Mouse (Mus musculus): ENCODE data around the gene Elfn1. TPM values are rescaled to one million over a fixed set of nuclear protein-coding genes. Genes with fewer than 3 reads are reported as not detected.

Gene Elfn1
- total and polyA plus RNA-seq, 2 experiments from 2014 or later = 3.4 to 28.9 TPM

DNA sequence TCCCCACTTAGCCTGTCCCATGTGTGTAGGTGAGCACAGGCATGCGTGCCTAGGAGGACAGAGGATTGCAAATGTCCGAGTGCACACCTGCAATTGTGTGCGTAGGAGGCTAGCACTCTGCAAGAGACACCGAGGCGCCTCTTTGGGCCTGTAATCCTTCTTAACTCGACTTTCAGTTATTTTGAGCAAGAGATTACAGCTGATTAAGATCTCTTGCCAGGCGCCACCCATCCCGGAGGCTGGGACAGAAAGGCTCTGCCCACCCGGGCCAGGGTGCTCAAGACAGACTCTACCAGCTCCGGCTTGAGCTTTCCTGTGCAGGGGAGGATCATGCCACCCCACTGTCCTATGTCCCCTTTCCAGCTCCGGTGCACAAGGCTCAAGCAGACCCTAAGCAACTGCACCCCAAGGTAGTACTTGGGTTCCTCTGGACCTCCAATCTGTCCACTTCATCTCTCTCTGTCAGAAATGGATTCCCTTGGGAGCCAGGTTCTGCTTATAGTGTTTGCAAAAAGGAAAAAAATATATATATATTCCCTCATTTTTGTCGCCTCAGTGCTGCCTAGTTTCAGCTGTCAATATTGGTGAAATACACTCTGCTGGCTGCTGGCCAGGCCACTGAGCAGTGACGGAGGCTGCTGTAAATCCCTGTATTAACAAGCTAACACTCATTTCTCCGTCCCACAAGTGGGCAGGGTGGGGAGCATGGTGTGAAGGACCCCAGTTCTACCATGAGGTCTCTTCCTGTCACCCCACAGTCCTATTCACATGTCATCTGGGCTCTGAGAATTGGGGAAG is 61.6 kb downstream of the Elfn1 start:
- H3K4me1 ChIP-seq (ENCODE audit: insufficient read depth) = no peaks in the 10 kb centered on the region
- DNase-seq (no peak), ATAC-seq (no peak)
- no peak for TF ChIP-seq CTCF (IDR thresholded peaks at IDR 0.05; ENCODE audit: low read depth)
- H3K27ac ChIP-seq (ENCODE audit: low read depth, low read length) = no peak overlapping the region
- H3K4me3 ChIP-seq (ENCODE audit: low read depth, low read length) = no peak overlapping the region
- no peak overlapping the region for H3K9ac ChIP-seq
- no peaks in the 10 kb centered on the region for H3K9me3 ChIP-seq (ENCODE audit: low read length)
- 77% methylated on average over 14 of the region's 14 CpGs for WGBS
- no peak overlapping the region for H3K4me2 ChIP-seq (ENCODE audit: low read depth)
- no peaks in the 10 kb centered on the region for H3K36me3 ChIP-seq (ENCODE audit: insufficient read depth)
- no peaks in the 10 kb centered on the region for H3K27me3 ChIP-seq (ENCODE audit: insufficient read depth, low read length)

DNA sequence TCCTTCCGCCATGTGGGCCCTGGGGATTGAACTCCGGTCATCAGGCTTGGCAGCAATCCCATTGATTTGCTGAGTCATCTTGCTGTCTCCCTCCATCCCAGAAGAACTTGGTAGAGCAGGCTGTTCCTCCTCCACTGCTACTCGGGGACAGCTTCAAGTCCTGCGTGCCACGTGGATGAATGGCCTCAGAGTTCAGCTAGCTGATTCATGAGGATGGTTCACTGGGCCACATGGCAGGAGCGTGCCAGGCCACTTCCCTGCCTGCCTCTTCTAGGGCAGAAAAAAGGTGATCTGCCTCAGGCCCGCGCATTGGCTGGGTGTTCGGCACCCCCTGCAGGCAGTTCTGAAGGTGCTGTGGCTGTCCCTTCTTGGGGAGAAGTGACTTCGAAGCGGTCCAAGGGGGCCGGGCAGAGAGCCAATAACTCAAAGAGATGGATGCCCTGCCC is 62.5 kb downstream of the Elfn1 start:
- Histone ChIP-seq H3K27ac (ENCODE audit: low read depth, low read length) (no peak overlapping the region), H3K4me1 (ENCODE audit: insufficient read depth) (no peaks in the 10 kb centered on the region), H3K36me3 (ENCODE audit: insufficient read depth) (no peaks in the 10 kb centered on the region), H3K4me2 (ENCODE audit: low read depth) (no peak overlapping the region), H3K27me3 (ENCODE audit: insufficient read depth, low read length) (no peaks in the 10 kb centered on the region), H3K4me3 (ENCODE audit: low read depth, low read length) (no peak overlapping the region), H3K9me3 (ENCODE audit: low read length) (no peaks in the 10 kb centered on the region), H3K9ac (no peak overlapping the region)
- 50% methylated on average over 12 of the region's 12 CpGs for WGBS
- DNase-seq (no peak), ATAC-seq (no peak)
- TF ChIP-seq CTCF (IDR thresholded peaks at IDR 0.05; ENCODE audit: low read depth) = peak; percentile 43; the same call in 1 of the 2 replicates

DNA sequence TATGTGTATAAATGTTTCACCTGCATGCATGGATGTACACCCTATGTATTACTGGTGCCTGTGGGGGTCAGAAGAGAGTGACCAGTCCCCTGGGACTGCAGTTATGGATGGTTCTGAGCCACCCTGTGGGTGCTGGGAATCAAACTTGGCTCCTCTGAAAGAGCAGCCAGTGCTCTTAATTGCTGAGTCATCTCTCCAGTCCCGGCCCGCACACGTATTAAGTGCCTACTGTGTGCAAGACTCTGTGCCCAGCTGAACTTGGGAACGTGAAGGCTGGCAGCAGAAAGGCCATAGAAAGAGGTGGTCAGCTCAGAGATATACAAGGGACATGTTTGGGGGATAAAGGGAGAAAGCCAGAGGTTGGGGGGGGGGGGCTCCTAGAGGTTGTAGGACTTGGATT is 68.8 kb downstream of the Elfn1 start:
- no peak for DNase-seq
- no peak for TF ChIP-seq CTCF (IDR thresholded peaks at IDR 0.05; ENCODE audit: low read depth)
- WGBS = 84% methylated on average over 4 of the region's 4 CpGs
- Histone ChIP-seq H3K27me3 (ENCODE audit: insufficient read depth, low read length) (no peaks in the 10 kb centered on the region), H3K9me3 (ENCODE audit: low read length) (no peaks in the 10 kb centered on the region), H3K36me3 (ENCODE audit: insufficient read depth) (no peaks in the 10 kb centered on the region), H3K27ac (ENCODE audit: low read depth, low read length) (no peak overlapping the region), H3K4me1 (ENCODE audit: insufficient read depth) (peaks cover 10% of the 10 kb centered on the region; the same call in 1 of the 2 replicates), H3K4me3 (ENCODE audit: low read depth, low read length) (no peak overlapping the region), H3K4me2 (ENCODE audit: low read depth) (no peak overlapping the region), H3K9ac (no peak overlapping the region)
- ATAC-seq = no peak

DNA sequence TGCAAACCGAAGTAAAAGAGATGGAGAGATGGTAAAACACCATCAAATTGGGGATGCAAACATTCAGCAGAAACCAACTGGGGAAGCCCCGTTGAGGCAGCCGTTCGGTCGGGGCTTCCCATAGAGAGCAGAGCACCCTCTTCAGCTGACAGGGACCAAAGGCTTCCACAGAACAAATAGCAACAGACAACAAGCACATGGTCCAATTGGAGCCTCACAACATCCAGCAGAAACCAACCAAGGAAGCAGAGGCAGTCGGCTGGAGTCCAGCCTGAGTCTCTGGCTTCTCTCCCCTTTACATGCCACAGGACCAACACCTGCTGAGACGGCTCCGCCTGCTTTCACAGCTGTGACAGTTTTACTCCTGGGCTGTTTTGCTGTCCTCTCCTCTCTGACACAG is 69.7 kb downstream of the Elfn1 start:
- Histone ChIP-seq H3K36me3 (ENCODE audit: insufficient read depth) (no peaks in the 10 kb centered on the region), H3K4me1 (ENCODE audit: insufficient read depth) (peaks cover 10% of the 10 kb centered on the region; the same call in 1 of the 2 replicates), H3K4me3 (ENCODE audit: low read depth, low read length) (no peak overlapping the region), H3K27ac (ENCODE audit: low read depth, low read length) (no peak overlapping the region), H3K4me2 (ENCODE audit: low read depth) (no peak overlapping the region), H3K9ac (no peak overlapping the region), H3K27me3 (ENCODE audit: insufficient read depth, low read length) (no peaks in the 10 kb centered on the region), H3K9me3 (ENCODE audit: low read length) (no peaks in the 10 kb centered on the region)
- WGBS = 55% methylated on average over 8 of the region's 8 CpGs
- TF ChIP-seq CTCF (IDR thresholded peaks at IDR 0.05; ENCODE audit: low read depth) = no peak
- DNase-seq (no peak), ATAC-seq (no peak)

DNA sequence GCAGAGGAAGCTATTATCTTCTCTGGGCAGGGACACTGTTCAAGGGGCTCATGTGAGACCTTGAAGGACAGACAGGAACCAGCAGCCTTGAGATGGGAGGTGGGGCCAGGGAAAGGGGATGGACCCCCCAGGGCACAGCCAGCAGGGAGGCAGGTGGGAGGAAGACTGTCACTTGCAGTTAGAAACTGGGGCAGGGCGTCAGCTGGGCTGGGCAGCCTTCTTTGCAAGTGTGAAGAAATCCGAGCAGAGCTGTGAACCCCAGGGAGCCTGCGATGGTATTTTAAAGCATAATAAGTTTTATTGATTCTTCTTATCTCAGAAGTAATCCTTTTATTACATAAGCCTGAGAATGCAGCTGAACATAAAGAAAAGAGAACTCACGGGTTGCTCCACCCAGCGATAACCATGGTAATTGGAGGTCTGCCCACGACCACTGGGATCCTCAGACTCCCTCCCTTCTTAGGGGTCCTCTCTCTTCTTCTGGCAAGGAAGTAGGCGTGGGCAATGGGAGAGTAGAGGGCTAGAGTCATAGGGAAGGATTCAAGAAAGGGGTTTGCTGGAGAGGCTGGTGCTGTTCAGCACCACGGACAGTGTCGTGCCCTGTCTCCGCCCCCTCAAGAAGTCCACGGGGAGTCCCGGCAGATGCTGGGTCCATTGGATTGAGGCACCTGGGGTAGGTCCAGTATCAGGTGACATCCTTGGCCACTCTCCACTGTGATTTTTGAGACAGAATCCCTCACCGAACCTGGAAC is 71.0 kb downstream of the Elfn1 start:
- Histone ChIP-seq H3K27me3 (ENCODE audit: insufficient read depth, low read length) (no peaks in the 10 kb centered on the region), H3K4me1 (ENCODE audit: insufficient read depth) (peaks cover 10% of the 10 kb centered on the region; the same call in 1 of the 2 replicates), H3K36me3 (ENCODE audit: insufficient read depth) (no peaks in the 10 kb centered on the region), H3K9ac (no peak overlapping the region), H3K27ac (ENCODE audit: low read depth, low read length) (no peak overlapping the region), H3K4me2 (ENCODE audit: low read depth) (no peak overlapping the region), H3K9me3 (ENCODE audit: low read length) (no peaks in the 10 kb centered on the region), H3K4me3 (ENCODE audit: low read depth, low read length) (no peak overlapping the region)
- TF ChIP-seq CTCF (IDR thresholded peaks at IDR 0.05; ENCODE audit: low read depth) = no peak
- ATAC-seq (no peak; the same call in 1 of the 2 replicates), DNase-seq (no peak)
- 8% methylated on average over 13 of the region's 13 CpGs for WGBS

DNA sequence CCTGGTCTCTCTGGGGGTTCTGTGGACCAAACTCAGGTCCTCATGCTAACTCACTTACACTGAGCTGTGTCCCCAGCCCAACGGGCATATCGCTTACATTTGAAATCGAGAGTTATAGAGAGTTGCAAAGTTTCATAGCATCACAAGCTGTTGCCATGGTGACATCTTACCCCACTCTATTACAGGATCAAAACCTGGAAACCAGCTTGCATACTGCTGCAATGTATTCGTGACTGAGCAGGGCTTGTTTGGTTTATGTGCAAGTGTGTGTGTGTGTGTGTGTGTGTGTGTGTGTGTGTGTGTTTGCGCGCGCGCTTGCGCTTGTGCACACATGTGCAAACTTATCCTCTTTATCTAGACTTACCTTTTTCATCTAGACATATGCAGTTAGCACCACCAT is 71.6 kb downstream of the Elfn1 start:
- peak; percentile 87 for ATAC-seq
- 60% methylated on average over 9 of the region's 9 CpGs for WGBS
- Histone ChIP-seq H3K9me3 (ENCODE audit: low read length) (no peaks in the 10 kb centered on the region), H3K4me3 (ENCODE audit: low read depth, low read length) (no peak overlapping the region), H3K36me3 (ENCODE audit: insufficient read depth) (no peaks in the 10 kb centered on the region), H3K27ac (ENCODE audit: low read depth, low read length) (no peak overlapping the region), H3K4me1 (ENCODE audit: insufficient read depth) (peaks cover 10% of the 10 kb centered on the region; the same call in 1 of the 2 replicates), H3K27me3 (ENCODE audit: insufficient read depth, low read length) (no peaks in the 10 kb centered on the region), H3K4me2 (ENCODE audit: low read depth) (no peak overlapping the region), H3K9ac (no peak overlapping the region)
- DNase-seq = peak; percentile 67
- TF ChIP-seq CTCF (IDR thresholded peaks at IDR 0.05; ENCODE audit: low read depth) = no peak

DNA sequence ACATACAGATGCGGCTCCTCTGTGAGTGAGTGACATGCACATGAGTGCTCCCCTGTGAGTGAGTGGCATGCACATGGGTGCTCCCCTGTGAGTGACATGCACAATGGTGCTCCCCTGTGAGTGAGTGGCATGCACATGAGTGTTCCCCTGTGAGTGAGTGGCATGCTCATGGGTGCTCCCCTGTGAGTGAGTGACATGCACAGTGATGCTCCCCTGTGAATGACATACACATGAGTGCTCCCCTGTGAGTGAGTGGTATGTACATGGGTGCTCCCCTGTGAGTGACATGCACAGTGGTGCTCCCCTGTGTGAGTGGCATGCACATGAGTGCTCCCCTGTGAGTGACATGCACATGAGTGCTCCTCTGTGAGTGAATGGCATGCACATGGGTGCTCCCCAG is 74.2 kb downstream of the Elfn1 start:
- TF ChIP-seq CTCF (IDR thresholded peaks at IDR 0.05; ENCODE audit: low read depth) = no peak
- 93% methylated on average over 1 of the region's 1 CpGs for WGBS
- no peak overlapping the region for H3K4me2 ChIP-seq (ENCODE audit: low read depth)
- no peaks in the 10 kb centered on the region for H3K27me3 ChIP-seq (ENCODE audit: insufficient read depth, low read length)
- no peak overlapping the region for H3K9ac ChIP-seq
- H3K27ac ChIP-seq (ENCODE audit: low read depth, low read length) = no peak overlapping the region
- no peak overlapping the region for H3K4me3 ChIP-seq (ENCODE audit: low read depth, low read length)
- no peak for ATAC-seq
- no peak for DNase-seq
- H3K36me3 ChIP-seq (ENCODE audit: insufficient read depth) = no peaks in the 10 kb centered on the region
- H3K9me3 ChIP-seq (ENCODE audit: low read length) = no peaks in the 10 kb centered on the region
- H3K4me1 ChIP-seq (ENCODE audit: insufficient read depth) = peaks cover 10% of the 10 kb centered on the region; the same call in 1 of the 2 replicates

Measured in forebrain, postnatal 0 days (tissue).